Mouse (Mus musculus) 3134 (cell line): ENCODE results near the gene Rnf44.

Experiments
- DNase-seq: peaks from one replicate; pipeline ENCODE4 v3.0.0-alpha.2; 2011; ENCODE audit warnings: low spot score; ENCODE audit not compliant: insufficient read length; ENCODE audit errors: extremely low read depth

Gene Rnf44

DNA sequence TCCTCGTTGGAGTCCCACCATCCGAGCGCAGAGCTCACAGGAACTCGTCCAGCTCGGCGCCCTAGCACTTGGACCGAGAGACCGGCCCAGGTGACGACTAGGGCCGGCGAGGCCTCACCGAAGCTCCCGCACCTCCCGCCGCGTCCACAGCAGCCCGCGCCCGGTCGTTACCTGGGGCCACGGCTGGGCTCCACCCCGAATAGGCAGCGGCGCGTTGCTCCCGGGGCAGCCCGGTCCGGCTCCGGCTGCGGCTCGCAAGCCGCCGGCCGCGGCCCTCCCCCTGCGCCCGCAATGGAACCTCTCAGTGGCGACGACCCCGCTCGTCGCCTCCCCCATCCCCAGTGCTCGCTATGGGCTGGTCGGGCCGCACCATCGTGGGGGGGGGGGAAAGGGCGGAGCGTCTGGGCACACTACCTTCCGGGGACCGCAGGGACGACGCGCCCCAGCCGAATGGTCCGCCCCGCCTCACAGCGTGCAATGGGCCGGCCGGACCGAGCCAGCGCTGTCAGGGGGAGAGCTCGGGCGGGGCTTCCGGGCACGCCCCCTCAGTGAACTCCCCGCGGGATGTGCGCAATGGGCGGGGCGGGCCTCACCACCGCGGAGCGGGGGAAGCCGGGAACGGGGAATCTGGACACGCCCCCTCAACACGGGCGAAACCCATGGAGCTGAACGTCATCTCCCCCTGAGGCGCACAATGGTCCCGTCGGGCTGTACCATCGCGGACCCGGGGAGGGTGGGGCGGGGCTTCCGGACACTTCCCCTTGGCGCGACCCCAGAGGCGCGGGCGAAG is at the start of gene Rnf44:
Rnf44 (minus strand) TSS at position 350 of the 790 bp plus-strand sequence.
- peak; percentile 98 for DNase-seq

DNA sequence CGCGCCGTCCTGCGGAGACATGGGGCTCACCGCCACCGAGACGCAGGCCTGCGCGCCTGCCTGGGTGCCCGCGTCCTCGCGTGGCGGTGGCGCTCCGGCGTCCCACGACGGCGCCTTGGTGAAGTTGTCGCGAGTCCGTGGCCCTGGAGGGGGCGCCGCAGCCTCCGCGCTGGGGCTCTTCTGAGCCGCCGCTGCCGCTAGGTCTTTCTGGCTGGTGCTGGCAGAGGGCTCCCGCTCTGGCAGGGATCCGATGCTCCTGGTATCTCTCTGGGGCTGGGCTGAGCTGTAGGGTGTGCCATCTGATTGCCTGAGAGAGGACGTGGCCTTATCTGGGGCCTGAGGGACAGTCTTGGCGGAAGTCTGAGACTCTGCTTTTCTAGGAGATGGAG is 44.5 kb upstream of the Rnf44 start:
- DNase-seq = no peak

- no peak for DNase-seq
Observed at GRCm38 (mm10) chr13:54737488-54738212, 43.9 kb upstream of the Rnf44 start.

DNA sequence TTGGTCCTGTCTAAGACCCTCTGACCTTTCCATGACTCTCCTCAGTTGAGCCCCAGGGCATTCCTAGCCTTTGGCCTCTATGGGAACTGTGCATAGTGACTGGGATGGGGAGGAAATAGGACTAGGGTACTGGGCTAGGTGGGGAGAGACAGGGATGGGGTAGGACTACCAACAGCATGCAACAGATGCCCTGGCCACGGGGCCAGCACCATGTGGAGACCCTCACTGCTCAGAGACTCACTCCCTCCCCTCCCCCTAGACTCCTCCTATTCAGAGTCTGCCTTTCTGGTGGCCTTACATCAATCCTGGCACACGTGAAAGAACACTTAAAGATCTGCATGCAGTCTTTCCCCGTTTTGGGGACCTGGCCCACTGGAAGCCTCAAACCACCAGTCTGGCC is 43.2 kb upstream of the Rnf44 start:
- no peak for DNase-seq

DNA sequence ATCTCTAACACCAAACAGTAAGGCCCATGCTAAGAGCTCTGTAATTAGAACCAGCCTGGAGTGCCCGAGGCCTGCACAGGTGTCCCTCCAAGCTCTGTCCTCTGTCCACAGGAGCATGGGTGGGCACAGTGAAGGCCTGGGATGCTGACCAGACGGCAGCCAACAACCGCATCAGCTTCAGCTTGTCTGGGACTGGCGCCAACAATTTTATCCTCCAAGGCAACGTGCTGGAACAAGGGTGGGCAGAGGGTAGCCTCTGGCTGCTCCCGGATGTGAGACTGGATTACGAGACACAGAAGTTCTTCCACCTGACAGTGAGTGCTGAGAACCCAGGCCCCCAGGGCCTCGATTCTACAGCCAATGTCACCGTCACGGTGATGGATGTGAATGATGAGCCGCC is 32.4 kb upstream of the Rnf44 start:
- no peak for DNase-seq

DNA sequence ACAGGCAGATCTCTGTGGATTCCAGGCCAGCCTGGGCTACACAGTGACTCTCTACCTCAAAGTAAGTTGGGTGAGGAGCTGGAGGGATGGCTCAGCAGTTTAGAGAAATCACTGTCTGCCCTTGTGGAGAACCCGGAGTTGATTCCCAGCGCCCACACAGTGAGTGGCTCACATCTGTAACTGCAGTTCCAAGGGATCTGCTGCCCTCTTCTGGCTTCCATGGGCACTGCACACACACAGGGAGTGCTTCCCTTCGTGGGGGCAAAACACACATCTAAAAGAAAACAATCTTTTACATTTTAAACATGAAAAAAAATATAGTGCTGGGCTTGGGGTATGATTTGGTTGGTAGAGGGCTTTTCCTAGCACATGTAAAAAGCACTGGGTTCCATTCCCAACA is 29.4 kb upstream of the Rnf44 start:
- DNase-seq = no peak

- peak; percentile 43 for DNase-seq
Observed at GRCm38 (mm10) chr13:54716916-54717315, 23.2 kb upstream of the Rnf44 start.

DNA sequence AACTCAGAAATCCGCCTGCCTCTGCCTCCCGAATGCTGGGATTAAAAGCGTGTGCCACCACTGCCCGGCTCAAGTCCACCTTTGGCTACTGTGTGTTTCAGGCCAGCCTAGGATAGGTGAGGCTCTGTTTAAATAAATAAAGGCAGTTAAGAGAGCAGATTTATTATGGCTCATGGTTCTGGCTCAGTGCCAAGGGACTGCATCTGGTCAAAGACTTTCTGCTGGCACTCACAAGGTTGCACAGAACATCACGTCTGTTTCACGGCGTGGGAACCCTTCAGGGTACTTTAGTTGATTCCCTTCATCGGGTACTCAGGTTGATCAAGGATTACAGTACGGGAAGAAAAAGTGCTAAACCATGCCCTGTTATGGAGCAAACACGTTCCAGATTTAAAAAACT is 21.3 kb upstream of the Rnf44 start:
- DNase-seq = no peak

GRCm38 (mm10) chr13:54714393-54714792 is 20.7 kb upstream of the Rnf44 start:
- no peak for DNase-seq

- peak; percentile 36 for DNase-seq
Observed at GRCm38 (mm10) chr13:54710866-54711265, 17.2 kb upstream of the Rnf44 start.

DNA sequence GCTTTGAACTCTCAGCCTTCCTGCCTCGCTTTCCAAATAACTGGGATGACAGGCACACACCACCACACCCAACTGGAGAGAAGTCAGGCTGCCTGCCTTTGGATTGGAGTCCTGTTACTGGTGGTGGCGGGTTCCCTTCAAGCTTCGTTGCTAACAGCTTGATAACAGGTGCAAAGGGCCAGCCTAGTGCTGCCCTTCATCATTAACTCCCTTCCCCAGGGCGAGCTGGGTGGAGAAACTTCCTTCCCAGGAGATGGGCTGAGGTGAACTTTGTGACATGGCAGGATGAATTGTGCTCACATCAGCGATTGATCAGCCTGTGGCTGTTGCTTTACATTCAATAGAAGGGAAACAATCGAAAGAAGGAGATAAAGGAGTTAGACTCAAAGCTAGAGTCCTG is 11.2 kb upstream of the Rnf44 start:
- DNase-seq = no peak

- no peak for DNase-seq
Observed at GRCm38 (mm10) chr13:54702507-54702906, 8.8 kb upstream of the Rnf44 start.

DNA sequence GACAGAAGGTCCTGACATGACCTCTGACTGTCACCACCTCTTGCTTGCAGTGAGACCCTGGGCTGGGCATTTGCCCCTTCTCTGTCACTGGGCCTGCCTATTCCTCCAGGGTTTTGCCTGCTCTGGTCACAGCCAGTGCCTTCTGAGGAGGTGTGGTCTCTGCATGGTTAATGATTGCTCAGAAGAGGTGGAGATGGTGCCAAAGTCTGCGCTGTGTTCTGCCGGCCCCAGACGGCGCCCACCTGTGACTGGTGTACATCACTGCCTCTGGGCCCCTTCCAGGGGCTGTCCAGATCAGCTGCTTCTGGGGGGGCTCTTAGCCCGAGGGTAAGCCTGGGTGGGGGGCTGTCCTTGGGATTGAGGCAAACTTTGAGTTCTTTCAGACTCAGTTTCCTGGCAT is 7.5 kb upstream of the Rnf44 start, which contains the start of gene Cdhr2:
Cdhr2 (plus strand) TSS at position 219 of the 400 bp plus-strand sequence.
- no peak for DNase-seq

DNA sequence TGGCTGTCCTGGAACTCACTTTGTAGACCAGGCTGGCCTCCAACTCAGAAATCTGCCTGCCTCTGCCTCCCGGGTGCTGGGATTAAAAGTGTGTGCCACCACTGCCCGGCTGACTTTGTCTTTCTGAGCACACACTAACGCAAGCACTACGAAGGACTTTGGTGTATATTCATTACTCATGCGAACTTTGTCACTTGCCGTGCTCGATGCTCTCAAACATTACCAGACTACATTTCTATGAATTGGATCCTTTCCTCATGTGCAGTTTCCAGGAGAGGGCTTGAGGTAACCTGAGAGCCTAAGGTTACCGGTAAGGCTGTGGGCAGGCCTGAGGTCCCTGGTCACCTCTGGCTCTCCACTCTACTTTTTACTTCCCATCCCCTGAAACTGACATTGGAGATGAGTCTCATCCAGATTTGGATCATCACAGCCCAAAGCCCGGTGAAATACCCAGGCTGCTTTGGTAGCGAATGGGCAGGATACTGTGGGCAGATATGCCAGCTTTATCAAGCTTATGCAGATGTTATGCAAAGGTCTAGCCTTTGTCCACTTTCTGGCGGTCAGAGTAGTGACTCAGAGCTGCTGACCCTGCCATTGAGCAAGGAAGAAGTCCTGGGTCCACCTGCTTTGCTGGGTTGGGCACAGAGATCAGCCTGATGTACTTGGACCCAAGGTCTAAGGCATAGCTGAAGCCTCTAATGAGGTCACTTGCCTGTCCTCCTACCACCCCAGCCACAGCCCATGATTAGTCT is 1.9 kb upstream of the Rnf44 start:
- DNase-seq = no peak

GRCm38 (mm10) chr13:54694348-54695060 is 797 bp upstream of the Rnf44 start:
- DNase-seq = no peak

- no peak for DNase-seq
Observed at GRCm38 (mm10) chr13:54692711-54693557, 773 bp downstream of the Rnf44 start.

DNA sequence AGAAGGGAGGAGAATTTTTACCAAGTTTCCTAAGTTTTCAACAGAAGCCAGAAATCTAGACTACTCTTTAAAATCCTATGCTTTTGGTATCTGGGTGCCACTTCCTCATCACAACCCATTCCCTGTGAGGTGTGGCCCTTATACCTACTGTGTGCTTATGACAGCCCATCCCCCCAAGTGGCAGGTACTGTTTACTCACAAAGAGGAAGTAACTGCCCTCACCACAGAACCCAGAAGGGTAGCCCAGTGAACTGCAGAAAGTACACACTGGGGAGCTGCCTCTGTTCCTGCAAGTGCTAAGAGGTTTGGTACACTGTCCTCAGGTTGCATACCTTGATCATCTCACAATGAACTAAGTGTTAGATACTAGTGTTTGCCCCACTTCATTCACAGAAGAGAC is 2.0 kb downstream of the Rnf44 start:
- DNase-seq = no peak

GRCm38 (mm10) chr13:54690151-54690740 is 3.5 kb downstream of the Rnf44 start:
- no peak for DNase-seq
